ENCODE assay signal across 10 mouse cellular contexts in the genomic region with DNA sequence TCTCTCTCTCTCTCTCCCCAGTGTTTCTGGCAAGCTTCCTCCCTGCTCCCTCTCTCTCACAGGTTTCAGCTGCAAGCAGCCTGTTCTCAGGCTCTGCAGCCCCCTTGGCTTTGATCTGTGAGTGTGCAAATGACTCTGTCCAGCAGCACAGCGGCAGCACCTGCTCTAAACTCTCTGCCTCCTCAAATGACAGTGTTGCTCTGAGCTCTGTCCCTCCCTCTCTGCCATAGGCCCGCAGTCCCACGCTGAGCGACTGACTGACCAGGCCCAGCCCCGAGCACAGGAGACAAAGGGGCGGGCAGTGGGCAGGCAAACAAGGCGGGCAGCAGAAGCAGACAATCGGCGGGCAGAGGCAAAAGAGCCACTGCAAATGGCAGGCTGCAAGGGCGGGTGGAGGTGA. TPM values are rescaled to one million over a fixed set of nuclear protein-coding genes. Genes with fewer than 3 reads are reported as not detected.
DNase-seq lines count a peak whose midpoint lies in the region; ATAC-seq and TF ChIP-seq lines count a peak whose summit lies in the region.
"Had no signal": no experiment of that assay in that cellular context is flagged by ENCODE, and none has a peak within 500 bp of the region (broad histone marks: within the 10 kb centered on the region; RNA-seq: fewer than 3 reads in every experiment).

No protein-coding gene starts in this region.

- no peaks in the 10 kb centered on the region for H3K27me3 ChIP-seq in kidney, postnatal 0 days (ENCODE audit: insufficient read depth, low read length)
- no peaks in the 10 kb centered on the region for H3K27me3 ChIP-seq in limb, embryonic 11.5 days (ENCODE audit: control insufficient read depth, insufficient read depth, low read length)
- no peaks in the 10 kb centered on the region for H3K27me3 ChIP-seq in neural tube, embryonic 14.5 days (ENCODE audit: control insufficient read depth, insufficient read depth, low read length)
- H3K27me3 ChIP-seq: liver, embryonic 15.5 days had no signal

- no peaks in the 10 kb centered on the region for H3K36me3 ChIP-seq in kidney, postnatal 0 days (ENCODE audit: insufficient read depth, low read length)
- H3K36me3 ChIP-seq in limb, embryonic 11.5 days (ENCODE audit: control insufficient read depth, insufficient read depth, low read length) = no peaks in the 10 kb centered on the region
- H3K36me3 ChIP-seq in neural tube, embryonic 14.5 days (ENCODE audit: control insufficient read depth, insufficient read depth, low read length) = no peaks in the 10 kb centered on the region
- H3K36me3 ChIP-seq: G1E; liver, embryonic 15.5 days had no signal

- H3K9me3 ChIP-seq in kidney, postnatal 0 days (replicated peaks; ENCODE audit: low read length) = no peaks in the 10 kb centered on the region
- H3K9me3 ChIP-seq in limb, embryonic 11.5 days (ENCODE audit: control insufficient read depth, low read length) = no peaks in the 10 kb centered on the region
- H3K9me3 ChIP-seq in neural tube, embryonic 14.5 days (ENCODE audit: control insufficient read depth, low read length) = no peaks in the 10 kb centered on the region
- H3K9me3 ChIP-seq: liver, embryonic 15.5 days had no signal

- H3K9ac ChIP-seq in kidney, postnatal 0 days (ENCODE audit: low read depth, low read length) = no peak overlapping the region
- H3K9ac ChIP-seq in limb, embryonic 11.5 days (ENCODE audit: low read length) = no peak overlapping the region
- H3K9ac ChIP-seq in neural tube, embryonic 14.5 days (replicated peaks; ENCODE audit: low read depth, low read length) = no peak overlapping the region
- H3K9ac ChIP-seq: liver, embryonic 15.5 days had no signal

- no peaks in the 10 kb centered on the region for H3K4me1 ChIP-seq in kidney, postnatal 0 days (replicated peaks; ENCODE audit: insufficient read depth, low read length)
- no peaks in the 10 kb centered on the region for H3K4me1 ChIP-seq in limb, embryonic 11.5 days (ENCODE audit: control insufficient read depth, insufficient read depth, low read length)
- no peaks in the 10 kb centered on the region for H3K4me1 ChIP-seq in neural tube, embryonic 14.5 days (ENCODE audit: control insufficient read depth, insufficient read depth, low read length)
- H3K4me1 ChIP-seq: liver, embryonic 15.5 days had no signal

- peak; percentile 77 for ATAC-seq in kidney, postnatal 0 days (replicated peaks; ENCODE audit: low FRiP score, low read depth)
- no peak for ATAC-seq in limb, embryonic 11.5 days (ENCODE audit: insufficient number of reproducible peaks, low FRiP score, low TSS enrichment, low read depth)
- ATAC-seq in neural tube, embryonic 14.5 days (ENCODE audit: low read depth) = no peak; the same call in 1 of the 2 replicates
- ATAC-seq in erythroid progenitor cell, adult 5-6 weeks (replicated peaks; ENCODE audit: low FRiP score, poor library complexity, severe bottlenecking) = no peak

- no peak overlapping the region for H3K4me3 ChIP-seq in kidney, postnatal 0 days (replicated peaks; ENCODE audit: low read depth, low read length)
- no peak overlapping the region for H3K4me3 ChIP-seq in limb, embryonic 11.5 days (ENCODE audit: low read depth, low read length)
- H3K4me3 ChIP-seq in neural tube, embryonic 14.5 days (ENCODE audit: low read depth, low read length) = no peak overlapping the region
- H3K4me3 ChIP-seq: liver, embryonic 15.5 days had no signal

- H3K27ac ChIP-seq in kidney, postnatal 0 days = no peak overlapping the region
- no peak overlapping the region for H3K27ac ChIP-seq in limb, embryonic 11.5 days (replicated peaks; ENCODE audit: low read depth, low read length)
- H3K27ac ChIP-seq in neural tube, embryonic 14.5 days (ENCODE audit: low read depth, low read length) = no peak overlapping the region
- H3K27ac ChIP-seq: liver, embryonic 15.5 days had no signal

- WGBS in kidney, postnatal 0 days = under 1% methylated on average over 10 of the region's 10 CpGs
- WGBS in limb, embryonic 11.5 days = 9% methylated on average over 10 of the region's 10 CpGs
- WGBS in neural tube, embryonic 14.5 days = 1% methylated on average over 10 of the region's 10 CpGs

- no peak overlapping the region for H3K4me2 ChIP-seq in kidney, postnatal 0 days (ENCODE audit: low read length)
- H3K4me2 ChIP-seq in limb, embryonic 11.5 days (ENCODE audit: low read depth, severe bottlenecking) = no peak overlapping the region; the same call in 1 of the 2 replicates
- 0 out of 2 replicates have a peak overlapping the region, but pooled peaks have one; percentile 16 for H3K4me2 ChIP-seq in neural tube, embryonic 14.5 days (ENCODE audit: low read depth, low read length)
- H3K4me2 ChIP-seq: liver, embryonic 15.5 days had no signal

- peak; percentile 45 for DNase-seq in kidney, postnatal 0 days (ENCODE audit: low spot score)
- no peak for DNase-seq in kidney, adult 11 months
- DNase-seq in embryo, embryonic 11 days = peak; percentile 17
- DNase-seq in limb, embryonic 11.5 days (ENCODE audit: low spot score) = peak; percentile 21
- no peak for DNase-seq in left cerebral cortex, adult 8-10 months (ENCODE audit: low spot score in 2 of 2)
- DNase-seq: layer of hippocampus, postnatal 36 days had no signal

- TF ChIP-seq CTCF in kidney, postnatal 0 days (IDR thresholded peaks at IDR 0.05; ENCODE audit: low read depth) = no peak

RNA-seq across cellular contexts. Expression of a gene that starts 3.4 kb away (rescaled TPM):
- 0.12 and 0.17 TPM in 2 replicates for polyA plus RNA-seq in kidney, postnatal 0 days (2015; fragmentation: Nextera tagmentation; extraction: Ambion mirVana)
- polyA plus RNA-seq in limb, embryonic 11.5 days (2014; fragmentation: Nextera tagmentation; extraction: Ambion mirVana) = 0.40 and 0.47 TPM in 2 replicates
- 0.70 and 0.82 TPM in 2 replicates for polyA plus RNA-seq in neural tube, embryonic 14.5 days (2014; fragmentation: Nextera tagmentation; extraction: Ambion mirVana)
- under 1 TPM; 0.53 to 0.64 (median 0.62) TPM for total RNA-seq in left cerebral cortex, adult 8-10 months (2022)
- not detected in 2 replicates for total RNA-seq in erythroid progenitor cell, adult 5-6 weeks (2015; ENCODE audit: low replicate concordance)
- total RNA-seq in erythroid progenitor cell, adult 5-6 weeks (2017; ENCODE audit: low replicate concordance) = not detected in 2 replicates
- polyA plus RNA-seq: G1E had no signal

RNA-seq across cellular contexts. Expression of a gene that starts 47.4 kb away (rescaled TPM):
- polyA plus RNA-seq in kidney, postnatal 0 days (2015; fragmentation: Nextera tagmentation; extraction: Ambion mirVana) = not detected in 2 replicates
- 0.13 TPM in 1 of 2 replicates, not detected in the other for polyA plus RNA-seq in limb, embryonic 11.5 days (2014; fragmentation: Nextera tagmentation; extraction: Ambion mirVana)
- polyA plus RNA-seq in neural tube, embryonic 14.5 days (2014; fragmentation: Nextera tagmentation; extraction: Ambion mirVana) = 0.21 and 0.23 TPM in 2 replicates
- total RNA-seq in left cerebral cortex, adult 8-10 months (2022) = under 1 TPM; 0.11 to 0.39 (median 0.21) TPM
- total RNA-seq in erythroid progenitor cell, adult 5-6 weeks (2015; ENCODE audit: low replicate concordance) = not detected in 2 replicates
- total RNA-seq in erythroid progenitor cell, adult 5-6 weeks (2017; ENCODE audit: low replicate concordance) = not detected in 2 replicates
- polyA plus RNA-seq: G1E; liver, embryonic 15.5 days had no signal

RNA-seq across cellular contexts. Expression of a gene that starts 47.8 kb away (rescaled TPM):
- polyA plus RNA-seq in kidney, postnatal 0 days (2015; fragmentation: Nextera tagmentation; extraction: Ambion mirVana) = 12.3 and 12.4 TPM in 2 replicates
- polyA plus RNA-seq in limb, embryonic 11.5 days (2014; fragmentation: Nextera tagmentation; extraction: Ambion mirVana) = 10.5 and 12.7 TPM in 2 replicates
- polyA plus RNA-seq in neural tube, embryonic 14.5 days (2014; fragmentation: Nextera tagmentation; extraction: Ambion mirVana) = 4.9 and 6.0 TPM in 2 replicates
- total RNA-seq in left cerebral cortex, adult 8-10 months (2022) = 10 to 100 TPM in 2 of 4 experiments, 1 to 10 TPM in 2; 9.0 to 11.4 (median 9.9) TPM
- 0.84 and 5.8 TPM in 2 replicates for total RNA-seq in erythroid progenitor cell, adult 5-6 weeks (2015; ENCODE audit: low replicate concordance)
- total RNA-seq in erythroid progenitor cell, adult 5-6 weeks (2017; ENCODE audit: low replicate concordance) = 0.68 and 3.5 TPM in 2 replicates

RNA-seq across cellular contexts. Expression of a gene that starts 58.7 kb away (rescaled TPM):
- polyA plus RNA-seq in kidney, postnatal 0 days (2015; fragmentation: Nextera tagmentation; extraction: Ambion mirVana) = 14.8 and 16.5 TPM in 2 replicates
- polyA plus RNA-seq in limb, embryonic 11.5 days (2014; fragmentation: Nextera tagmentation; extraction: Ambion mirVana) = 10.4 and 11.3 TPM in 2 replicates
- 9.2 and 10.1 TPM in 2 replicates for polyA plus RNA-seq in neural tube, embryonic 14.5 days (2014; fragmentation: Nextera tagmentation; extraction: Ambion mirVana)
- total RNA-seq in left cerebral cortex, adult 8-10 months (2022) = 10 to 100 TPM in 3 of 4 experiments, 1 to 10 TPM in 1; 8.6 to 12.8 (median 12.0) TPM
- 11.9 and 15.5 TPM in 2 replicates for total RNA-seq in erythroid progenitor cell, adult 5-6 weeks (2015; ENCODE audit: low replicate concordance)
- 5.4 and 5.6 TPM in 2 replicates for total RNA-seq in erythroid progenitor cell, adult 5-6 weeks (2017; ENCODE audit: low replicate concordance)

Comparison
In these comparisons a context has a peak if more than half of its experiments do, and no peak if none do; other contexts are left out.
1. DNase-seq: peak in kidney, postnatal 0 days (single experiment), embryo, embryonic 11 days (single experiment) and limb, embryonic 11.5 days (single experiment); none in kidney, adult 11 months (single experiment) and left cerebral cortex, adult 8-10 months (0 of 2).